Mouse (Mus musculus): ENCODE results near the gene Gss.
"Not testable (repeated sequence)": the region's sequence is repeated elsewhere in the genome, so short reads cannot be mapped to it uniquely, and the experiment has no call there.

The Gss gene

DNA sequence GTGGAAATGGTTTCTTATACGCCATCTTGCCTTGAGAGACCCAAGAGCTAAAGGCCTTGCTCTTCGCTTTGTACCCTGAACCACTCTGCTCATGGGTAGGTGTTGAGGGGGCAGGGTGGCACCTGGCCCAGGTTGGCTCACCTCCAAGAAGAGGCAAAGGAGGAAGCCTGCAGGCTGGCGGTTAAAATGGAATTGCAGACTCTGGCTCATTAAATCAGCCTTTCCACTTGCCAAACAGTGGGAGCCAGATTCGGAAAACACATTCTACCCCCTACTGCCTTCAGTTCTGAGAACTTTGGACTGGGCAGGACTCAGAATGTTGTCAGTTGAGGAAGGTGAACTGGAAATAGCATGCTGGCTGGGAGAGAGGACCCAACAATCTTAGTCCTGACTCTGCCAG, 17.9 kb downstream of the Gss start:
- no peak for DNase-seq (ENCODE audit: low spot score in 2 of 2)

DNA sequence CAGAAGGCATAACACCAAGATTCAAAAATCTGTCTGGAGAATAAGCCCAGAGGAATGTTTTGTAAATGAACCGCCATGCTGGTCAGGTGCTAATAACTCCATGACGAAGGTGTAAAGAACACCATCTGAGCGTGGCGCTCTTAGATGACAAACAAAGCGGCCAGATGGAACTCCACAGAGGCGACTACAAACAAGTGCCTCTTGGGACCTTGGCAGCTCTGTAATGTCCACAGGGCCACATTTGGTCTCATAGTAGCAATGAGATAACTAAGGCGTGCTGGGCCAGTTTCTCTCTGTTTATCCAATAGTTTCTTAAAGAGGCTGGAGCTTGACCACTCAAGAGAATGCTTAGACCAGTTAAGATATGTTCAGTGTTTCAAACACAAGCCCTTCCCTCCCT, 18.6 kb downstream of the Gss start:
- DNase-seq (ENCODE audit: low spot score in 2 of 2): no peak

DNA sequence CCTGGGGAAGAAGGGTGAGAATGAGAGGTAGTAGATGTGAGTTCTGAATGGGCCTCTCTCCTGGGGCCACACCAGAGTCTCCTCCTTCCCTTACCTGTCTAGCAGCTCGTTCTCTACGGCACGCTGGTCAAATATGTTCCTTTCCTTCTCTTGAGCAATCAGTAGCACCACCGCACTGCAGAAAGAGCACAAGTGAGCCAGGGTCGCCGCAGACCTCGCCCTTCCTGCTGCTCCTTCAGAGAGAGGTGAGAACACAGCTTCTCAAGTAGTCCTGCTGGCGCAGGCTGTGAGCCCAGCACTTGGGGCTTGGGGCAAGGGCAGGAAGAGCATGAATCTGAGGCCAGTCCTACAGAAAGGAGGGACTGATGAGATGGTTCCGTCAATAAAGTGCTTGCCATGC, 19.6 kb downstream of the Gss start:
- no peak for DNase-seq (ENCODE audit: low spot score in 2 of 2)

DNA sequence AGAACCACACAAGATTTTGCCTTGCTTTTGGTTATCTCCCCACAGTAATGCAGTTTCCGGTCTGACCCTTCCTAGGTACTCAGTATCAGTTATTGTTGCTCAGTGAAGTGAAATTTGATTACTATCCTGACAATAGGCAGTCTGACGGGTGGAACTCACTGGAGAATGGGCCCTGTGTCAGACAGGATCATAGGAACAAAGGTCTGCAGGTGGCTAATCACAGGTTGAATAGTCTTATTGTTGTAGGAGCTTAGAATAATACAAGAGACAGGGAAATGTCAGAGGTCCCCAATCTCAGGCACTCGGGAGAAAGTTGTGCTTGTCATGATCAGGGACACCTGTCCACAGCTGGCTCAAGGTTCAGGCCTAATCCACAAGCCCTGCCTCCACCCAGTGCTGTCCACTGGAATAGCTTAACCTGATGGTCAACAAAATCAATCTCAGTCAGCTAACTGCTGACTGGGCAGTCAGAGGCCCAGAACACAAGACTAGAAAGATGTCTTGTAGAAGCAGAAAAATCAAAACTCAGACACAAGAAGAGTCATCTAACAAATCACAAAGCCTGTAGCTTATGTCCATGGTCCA, 23.3 kb downstream of the Gss start:
- no peak for DNase-seq (ENCODE audit: low spot score in 2 of 2)

DNA sequence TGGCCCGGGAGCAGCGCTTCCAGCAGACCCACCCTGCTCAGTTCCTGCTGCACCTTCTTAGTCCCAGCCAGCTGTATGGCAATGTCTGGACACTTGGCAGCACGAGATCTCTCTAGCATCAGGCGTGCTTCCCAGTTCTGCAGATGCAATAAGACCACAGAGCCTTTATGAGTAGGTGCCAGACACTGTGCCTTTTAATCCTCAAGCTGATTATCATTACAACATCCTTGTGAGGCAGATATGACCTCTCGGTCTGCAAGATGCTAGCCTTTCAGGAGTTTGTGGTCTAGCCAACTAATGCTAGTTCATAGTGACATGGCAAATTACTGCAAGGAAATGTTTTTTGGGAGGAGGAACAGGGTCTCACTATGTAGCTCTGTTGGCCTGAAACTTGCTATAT, 24.9 kb downstream of the Gss start:
- DNase-seq (ENCODE audit: low spot score in 2 of 2): no peak

DNA sequence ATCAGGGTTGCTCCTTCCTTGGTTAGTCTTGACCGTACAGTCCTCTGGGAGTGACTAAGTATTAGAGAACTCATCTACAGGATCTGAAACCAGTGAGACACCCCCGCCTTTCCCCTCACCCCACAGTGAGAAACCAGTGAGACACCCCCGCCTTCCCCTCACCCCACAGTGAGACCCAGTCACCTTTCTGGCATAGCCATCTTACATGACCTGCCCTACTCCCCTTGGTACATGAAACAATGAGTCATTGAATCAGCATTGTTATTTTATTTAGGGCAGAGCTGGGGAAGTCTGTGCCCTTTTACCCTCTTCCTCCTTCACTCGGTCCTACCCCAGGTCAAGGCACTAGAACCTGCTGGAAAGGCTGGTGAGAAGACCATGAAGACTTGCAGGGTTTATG, 29.7 kb downstream of the Gss start:
- no peak for DNase-seq (ENCODE audit: low spot score in 2 of 2)

DNA sequence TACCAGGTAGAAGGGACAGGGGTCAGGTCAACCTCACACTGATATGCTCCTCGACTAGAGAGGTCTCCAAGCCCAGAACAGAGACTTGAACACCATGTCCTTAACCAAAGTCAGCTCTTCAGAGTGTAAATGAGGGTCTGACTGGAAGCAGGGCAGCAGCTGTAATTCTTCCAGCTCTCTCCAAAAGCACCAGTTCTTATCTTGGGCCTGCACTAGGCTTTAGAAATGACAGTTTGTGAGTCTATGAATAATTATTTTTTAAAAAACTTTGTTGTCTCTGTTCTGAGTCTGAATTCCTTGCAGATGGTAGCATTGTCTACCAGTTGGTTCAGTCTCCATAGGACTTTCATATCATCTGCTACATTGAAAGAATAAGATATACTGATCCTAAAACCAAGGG, 30.4 kb downstream of the Gss start:
- DNase-seq (ENCODE audit: low spot score in 2 of 2): no peak

DNA sequence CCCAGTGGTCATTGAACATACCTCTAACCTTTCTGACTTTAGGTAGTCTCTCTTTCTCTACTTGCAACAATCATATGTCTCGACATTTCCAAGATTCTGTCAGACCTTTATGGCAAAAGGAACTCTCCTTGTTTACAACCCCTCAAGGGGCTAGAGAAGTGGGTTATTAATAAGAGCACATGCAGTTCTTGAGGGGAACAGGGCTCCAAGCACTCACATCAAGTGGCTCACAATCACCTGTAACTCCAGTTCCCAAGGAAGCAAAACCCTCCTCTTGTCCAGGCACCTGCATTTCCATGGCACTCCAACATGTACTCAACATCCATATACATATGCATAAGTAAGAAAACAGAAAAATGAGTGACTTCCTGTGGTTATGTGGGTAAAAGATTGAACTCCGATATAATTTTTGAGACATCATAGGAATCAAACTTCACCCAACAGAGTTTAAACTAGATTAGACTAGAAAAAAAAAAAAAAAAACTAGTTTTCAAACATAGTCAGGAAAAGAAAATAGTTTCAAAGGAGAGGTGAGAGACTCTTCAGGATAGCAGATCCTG, 38.1 kb downstream of the Gss start:
- no peak for DNase-seq (ENCODE audit: low spot score in 2 of 2)

DNA sequence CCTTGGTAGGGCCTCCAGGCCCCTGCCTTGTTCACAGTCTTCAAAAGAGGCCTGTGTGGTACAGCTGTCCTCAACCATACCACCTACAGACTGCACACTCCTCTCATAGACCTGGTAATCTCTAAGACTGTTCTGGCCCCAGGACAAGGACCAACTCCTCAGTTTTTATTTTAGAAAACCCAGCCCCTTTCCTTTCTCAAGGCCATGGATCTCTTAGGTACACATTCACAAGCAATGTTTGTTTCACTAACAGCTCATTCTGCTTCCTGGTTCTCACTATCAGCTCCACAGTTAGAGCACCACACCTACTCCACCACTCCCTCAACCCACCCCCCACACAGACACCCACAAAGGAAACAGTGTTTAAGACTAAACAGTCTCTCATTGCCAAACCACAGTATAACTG, 39.7 kb downstream of the Gss start:
- DNase-seq (ENCODE audit: low spot score in 2 of 2): no peak

DNA sequence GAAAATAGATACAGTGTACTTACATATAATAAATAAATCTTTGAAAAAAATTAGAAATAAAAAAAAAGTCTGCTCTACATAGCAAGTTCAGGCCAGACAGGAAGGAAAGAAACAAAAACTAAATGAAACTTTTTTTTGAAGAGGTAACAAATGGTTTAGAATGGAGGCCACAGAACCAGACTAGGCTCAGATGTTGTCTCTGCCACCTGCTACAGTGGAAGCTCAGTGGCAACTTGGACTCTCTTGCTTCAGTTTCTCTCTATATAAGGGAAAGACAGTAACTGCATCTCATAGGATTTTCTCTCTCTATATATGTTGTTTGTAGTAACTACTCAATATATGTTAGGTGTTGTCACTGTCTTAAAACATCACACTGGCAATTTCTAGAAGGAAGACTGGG, 40.3 kb downstream of the Gss start:
- DNase-seq (ENCODE audit: low spot score in 2 of 2): no peak

DNA sequence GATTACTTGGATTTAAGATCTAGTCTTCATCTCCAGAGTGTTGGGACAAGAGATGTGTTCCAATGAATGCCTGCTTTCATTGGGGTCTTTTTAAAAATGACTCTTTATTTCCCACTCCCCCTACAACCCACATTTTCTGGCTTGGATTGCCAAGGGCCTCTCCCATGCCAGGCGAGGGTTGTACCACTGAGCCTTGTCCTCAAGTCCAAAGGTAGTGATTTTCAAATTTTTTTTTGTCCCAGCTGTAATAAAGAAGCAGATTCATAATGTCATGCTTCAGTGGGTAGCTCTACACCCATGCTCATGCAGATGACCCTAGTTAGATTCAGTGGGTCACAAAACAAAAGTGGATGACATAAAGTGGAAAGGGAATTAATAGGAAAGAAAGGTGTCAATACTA, 45.7 kb downstream of the Gss start:
- DNase-seq (ENCODE audit: low spot score in 2 of 2): no peak

DNA sequence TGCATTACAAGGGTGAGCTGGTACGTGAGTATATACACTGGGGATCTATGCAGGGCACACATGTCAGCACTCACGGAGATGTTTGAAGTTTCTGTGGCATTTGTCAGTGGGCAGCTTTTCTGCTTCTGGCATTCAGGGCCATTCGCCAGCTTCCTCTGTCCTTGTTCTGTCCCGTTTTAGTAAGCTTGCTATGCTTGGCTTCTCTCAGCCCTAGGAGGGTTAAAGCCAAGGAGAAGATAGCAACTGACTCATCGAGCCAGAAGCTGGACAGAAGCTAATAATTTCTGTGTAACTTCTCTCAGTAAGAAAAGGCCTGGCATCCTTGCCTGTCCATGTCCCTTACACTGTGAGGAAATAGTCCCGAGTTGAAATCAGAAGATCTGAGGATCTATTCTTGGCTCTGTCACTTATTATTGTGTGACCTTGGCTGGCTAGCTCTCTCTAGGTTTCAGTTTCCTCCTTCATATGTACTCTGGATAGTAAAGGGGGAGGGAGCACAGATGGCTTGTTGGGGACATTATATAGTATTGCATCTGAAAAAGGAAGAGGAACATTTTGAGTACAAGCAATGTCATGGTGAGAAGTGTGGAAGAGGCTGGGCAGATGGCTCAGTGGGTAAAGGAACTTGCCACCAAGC, 51.7 kb downstream of the Gss start:
- peak in 1 of 2 experiments; percentile 23 for DNase-seq (ENCODE audit: low spot score in 2 of 2)

DNA sequence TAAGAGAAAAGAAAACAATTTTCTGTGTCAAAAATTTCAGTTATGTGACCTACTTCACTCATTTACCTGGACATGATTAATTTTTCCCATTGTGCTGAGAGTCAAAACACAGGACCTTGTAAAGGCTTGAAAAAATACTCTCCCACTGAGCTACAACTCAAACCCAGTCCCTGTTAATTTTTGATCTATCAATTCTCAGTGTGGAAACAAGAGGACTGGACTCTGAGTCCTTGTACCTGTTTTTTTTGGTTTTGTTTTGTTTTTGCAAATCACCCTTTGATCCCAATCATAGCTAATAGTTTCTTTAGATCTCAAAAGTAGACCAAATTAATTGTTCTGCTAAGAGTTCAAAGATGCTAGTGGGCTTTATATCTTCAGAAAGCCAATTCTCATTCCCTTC, 52.9 kb downstream of the Gss start:
- DNase-seq (ENCODE audit: low spot score in 2 of 2): no peak

DNA sequence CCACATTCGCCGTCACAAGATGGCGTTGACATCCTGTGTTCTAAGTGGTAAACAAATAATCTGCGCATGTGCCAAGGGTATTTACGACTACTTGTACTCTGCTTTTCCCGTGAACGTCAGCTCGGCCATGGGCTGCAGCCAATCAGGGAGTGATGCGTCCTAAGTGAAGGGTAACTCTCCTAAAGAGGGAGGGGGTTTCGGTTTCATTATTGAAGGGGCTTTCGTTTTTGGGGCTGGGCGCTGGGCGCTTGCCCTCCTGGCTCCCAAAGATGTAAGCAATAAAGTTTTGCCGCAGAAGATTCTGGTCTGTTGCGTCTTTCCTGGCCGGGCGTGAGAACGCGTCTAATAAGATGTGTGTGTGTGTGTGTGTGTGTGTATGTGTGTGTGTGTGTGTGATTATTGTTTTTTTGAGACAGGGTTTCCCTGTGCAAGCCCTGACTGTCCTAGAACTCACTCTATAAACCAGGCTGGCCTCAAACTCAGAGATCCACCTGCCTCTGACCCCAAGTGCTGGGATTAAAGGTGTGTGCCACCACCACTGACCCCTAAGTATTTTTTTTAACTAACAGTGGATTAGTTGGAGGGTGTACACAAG, 54.0 kb downstream of the Gss start:
- not testable (repeated sequence) for DNase-seq (ENCODE audit: low spot score in 2 of 2)

DNA sequence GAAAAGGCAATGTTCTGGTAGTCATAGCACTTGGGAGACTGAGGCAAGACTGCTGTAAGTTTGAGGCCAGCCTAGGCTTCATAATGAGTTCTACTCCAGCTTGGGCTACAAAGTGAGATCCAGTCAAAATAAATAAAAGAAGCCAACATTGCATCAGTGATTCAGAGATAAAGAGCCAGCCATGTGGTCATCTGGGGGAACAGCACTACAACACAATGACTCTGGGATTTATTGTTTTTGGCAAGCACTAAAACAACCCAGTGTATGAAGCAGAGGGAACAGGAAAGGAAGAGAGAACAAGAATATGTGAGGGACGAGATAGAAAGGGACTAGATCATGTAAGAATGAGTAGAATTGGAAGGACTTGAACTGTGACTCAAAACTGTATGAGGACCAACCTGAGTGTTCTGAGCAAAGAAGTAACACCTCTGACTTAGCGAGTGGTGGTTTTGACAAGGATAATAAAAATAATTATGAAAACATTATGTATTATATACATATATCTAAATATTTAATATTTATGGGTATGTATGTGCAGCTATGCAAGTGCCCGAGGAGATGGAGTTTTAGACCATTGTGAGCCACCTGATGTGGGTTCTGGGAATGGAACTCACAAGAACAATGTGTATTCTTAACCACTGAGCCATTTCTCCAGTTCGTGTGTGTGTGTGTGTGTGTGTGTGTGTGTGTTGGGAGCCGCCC, 54.7 kb downstream of the Gss start:
- DNase-seq (ENCODE audit: low spot score in 2 of 2): no peak

DNA sequence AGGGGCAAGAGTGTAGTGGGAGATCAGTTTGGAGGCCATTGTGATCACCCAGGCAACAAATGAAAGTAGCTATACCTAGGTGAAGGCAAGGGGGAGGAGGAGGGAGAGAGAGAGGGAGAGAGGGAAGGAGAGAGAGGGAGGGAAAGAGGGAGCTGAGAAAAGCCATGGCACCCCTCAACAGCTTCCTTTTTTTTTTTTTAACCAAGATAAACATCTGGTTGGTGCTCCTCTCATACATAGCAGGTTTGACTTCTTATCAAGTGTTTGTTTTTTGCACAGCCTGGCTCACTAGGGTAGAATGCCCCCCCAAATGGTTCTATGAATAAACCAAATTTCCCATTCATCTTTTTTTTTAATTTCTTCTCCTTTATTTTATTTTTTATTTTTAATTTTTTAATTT, 56.3 kb downstream of the Gss start:
- DNase-seq (ENCODE audit: low spot score in 2 of 2): no peak

DNA sequence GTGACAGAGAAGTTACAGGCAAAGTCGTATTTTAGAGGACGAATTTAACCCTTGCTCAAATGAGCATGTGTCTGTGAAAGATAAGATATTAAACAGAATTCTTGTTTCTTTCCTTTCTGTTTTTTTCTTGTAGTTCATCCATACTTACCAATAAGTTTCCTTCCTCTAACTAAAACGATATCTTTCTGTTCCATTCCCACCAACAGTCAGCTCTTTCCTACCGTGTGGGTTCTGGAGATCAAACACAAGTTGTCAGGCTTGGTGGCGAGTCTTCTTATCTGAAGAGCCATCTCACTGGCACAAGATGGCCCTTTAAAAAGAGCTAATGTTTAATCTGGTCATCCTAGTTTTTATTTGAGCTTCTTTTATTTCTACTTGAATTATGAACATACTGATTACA, 65.2 kb downstream of the Gss start:
- DNase-seq (ENCODE audit: low spot score in 2 of 2): no peak

DNA sequence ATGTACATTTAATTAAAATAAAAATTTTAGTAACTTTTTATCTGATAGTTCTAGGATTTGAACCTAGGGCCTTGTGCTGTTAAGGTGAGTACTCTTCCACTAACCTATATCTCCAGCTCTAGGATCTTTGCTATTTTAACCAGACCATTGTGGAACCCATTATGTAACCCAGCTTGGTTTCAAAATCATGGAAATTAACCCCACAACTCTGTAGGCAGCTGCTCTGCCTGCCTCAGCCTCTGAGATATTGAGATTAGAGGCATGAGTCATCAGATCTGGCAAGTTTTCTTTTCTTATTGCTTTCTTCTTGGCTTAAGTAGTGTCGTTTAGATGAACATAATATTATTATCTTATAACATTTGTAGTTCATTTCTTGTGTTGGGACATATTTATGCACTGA, 68.2 kb downstream of the Gss start:
- no peak for DNase-seq (ENCODE audit: low spot score in 2 of 2)

DNA sequence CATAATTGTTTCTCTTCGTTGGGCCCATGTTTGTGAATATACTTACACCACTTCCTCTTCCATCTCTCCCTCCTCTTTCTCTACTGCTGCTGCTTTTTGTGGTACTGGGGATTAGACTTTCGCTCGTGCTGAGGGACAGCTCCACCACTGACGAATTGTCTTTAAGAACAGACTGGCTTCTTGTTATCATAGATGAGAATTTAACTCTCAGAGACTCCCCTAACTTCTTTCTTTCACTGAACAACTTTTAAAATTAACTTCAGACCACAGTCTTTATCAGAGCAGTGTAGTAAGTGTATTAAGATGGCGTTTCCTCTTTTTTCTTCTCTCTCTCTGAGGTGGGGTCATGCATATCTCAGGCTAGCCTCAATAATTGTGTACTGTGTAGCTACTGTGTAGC, 68.9 kb downstream of the Gss start:
- DNase-seq (ENCODE audit: low spot score in 2 of 2): no peak

DNA sequence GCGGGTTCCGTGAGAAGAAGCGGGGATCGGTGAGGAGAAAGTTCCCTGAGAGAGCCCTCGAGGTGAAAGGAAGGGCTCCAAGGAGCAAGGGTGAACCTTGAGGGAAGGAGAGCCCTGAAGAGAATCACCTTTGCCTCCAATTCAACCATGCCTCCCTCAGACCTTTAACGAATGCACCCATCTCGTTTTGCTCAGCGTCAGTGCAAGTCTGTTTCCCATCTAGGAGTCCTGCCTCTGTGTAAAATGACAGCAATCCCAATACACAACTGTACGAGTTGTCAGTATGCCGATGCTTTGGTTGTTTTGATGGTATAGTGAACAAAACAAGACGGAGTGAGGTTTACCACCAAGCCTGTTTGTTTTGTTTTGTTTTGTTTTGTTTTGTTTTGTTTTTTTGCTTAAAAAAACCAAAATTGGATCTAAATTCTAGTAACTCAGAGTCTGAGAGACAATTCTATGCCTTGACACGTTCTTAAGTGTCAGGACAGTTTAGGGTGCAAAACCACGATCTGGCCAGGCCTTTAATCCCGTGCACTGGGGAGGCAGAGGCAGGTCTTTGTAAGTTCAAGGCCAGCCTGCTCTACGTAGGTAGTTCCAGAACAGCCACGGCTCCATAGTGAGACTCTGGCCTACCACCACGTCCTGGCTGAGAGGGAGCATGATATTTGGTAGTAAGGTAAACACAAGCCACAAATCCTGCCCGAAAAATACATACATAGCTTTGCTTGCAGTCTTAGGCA, 73.9 kb downstream of the Gss start:
- no peak for DNase-seq (ENCODE audit: low spot score in 2 of 2)

DNA sequence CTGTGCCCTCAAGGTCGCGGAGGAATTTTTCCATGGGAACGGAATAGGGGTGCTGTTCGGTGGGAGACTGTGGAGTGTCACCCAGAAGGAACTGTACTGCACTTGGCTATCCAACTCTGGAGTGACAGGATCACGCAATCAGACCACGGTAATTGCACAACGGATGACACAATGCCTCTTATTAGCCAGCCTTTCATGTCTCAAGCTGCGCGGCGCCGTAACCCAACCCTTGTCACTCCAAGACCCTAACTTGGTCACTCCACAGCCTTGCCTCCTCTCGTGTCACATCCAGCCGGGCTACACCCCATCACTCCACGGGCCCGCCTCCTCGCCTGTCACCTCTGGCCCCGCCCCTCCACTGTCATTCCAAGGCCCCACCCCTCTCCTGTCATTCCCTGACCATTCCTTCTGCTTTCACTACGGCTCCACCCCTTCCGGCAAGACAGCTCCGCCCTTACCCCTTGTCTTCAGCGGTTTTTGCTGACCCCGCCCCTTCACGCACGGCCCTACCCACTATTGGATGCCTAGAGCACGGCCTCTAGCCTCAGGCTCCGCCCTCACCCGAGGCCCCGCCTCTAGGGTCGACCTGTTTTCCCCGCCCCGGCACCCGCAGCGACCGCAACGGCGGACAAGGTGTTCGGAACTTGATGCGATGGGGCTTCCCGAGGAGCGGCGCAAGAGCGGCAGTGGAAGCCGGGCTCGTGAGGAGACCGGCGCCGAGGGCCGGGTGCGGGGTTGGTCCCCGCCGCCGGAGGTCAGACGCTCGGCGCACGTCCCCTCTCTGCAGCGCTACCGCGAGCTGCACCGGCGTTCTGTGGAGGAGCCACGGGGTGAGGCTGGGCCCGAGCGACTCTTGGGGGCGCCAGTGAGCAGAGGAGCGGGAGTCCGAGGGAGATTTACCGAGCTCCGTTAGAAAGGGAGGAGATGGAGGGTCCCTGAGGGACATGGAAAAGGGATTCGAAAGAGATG, 74.9 kb downstream of the Gss start, which contains the start of the genes Acss2 and Ggt7:
Acss2 (plus strand) TSS at position 494 of the 969 bp plus-strand sequence.
Ggt7 (minus strand) TSS at position 783 of the 969 bp plus-strand sequence.
- DNase-seq (ENCODE audit: low spot score in 2 of 2): peak; percentile 97 to 98

Measured in right cerebral cortex, postnatal 36 days (tissue).